Mouse (Mus musculus) forebrain, embryonic 12.5 days (tissue): ENCODE results near the gene Slc16a2. TPM values are rescaled to one million over a fixed set of nuclear protein-coding genes. Genes with fewer than 3 reads are reported as not detected.
"Not testable (repeated sequence)": the region's sequence is repeated elsewhere in the genome, so short reads cannot be mapped to it uniquely, and the experiment has no call there.

Source experiments
- ATAC-seq: fragments of 200-750 bp; cut with Nextera tagmentation; 2 replicates; pipeline ENCODE4 v1.8.0; 2017; ENCODE audit warnings: moderate TSS enrichment; ENCODE audit not compliant: low FRiP score
- H3K27ac ChIP-seq: fragments of 300-500 bp; sonication (generic); 2 replicates; pipeline ENCODE4 v1.5.1; 2016; ENCODE audit warnings: mild to moderate bottlenecking
- H3K27me3 ChIP-seq: fragments of 300-500 bp; sonication (generic); 2 replicates; pipeline ENCODE4 v1.6.1; 2016; ENCODE audit warnings: mild to moderate bottlenecking
- H3K36me3 ChIP-seq: fragments of 300-500 bp; sonication (generic); replicated peaks from 2 replicates; pipeline ENCODE4 v1.6.1; 2016; ENCODE audit warnings: mild to moderate bottlenecking
- H3K4me1 ChIP-seq: fragments of 300-500 bp; sonication (generic); 2 replicates; pipeline ENCODE4 v1.6.1; 2016
- H3K4me2 ChIP-seq: fragments of 300-500 bp; sonication (generic); 2 replicates; pipeline ENCODE4 v1.6.1; 2016; ENCODE audit warnings: mild to moderate bottlenecking, moderate library complexity
- H3K4me3 ChIP-seq: fragments of 300-500 bp; sonication (generic); replicated peaks from 2 replicates; pipeline ENCODE4 v1.5.1; 2016; ENCODE audit warnings: mild to moderate bottlenecking
- H3K9ac ChIP-seq: fragments of 300-500 bp; sonication (generic); 2 replicates; pipeline ENCODE4 v1.6.1; 2016; ENCODE audit warnings: mild to moderate bottlenecking
- H3K9me3 ChIP-seq: fragments of 300-500 bp; sonication (generic); 2 replicates; pipeline ENCODE4 v1.6.1; 2016
- WGBS: fragments of 180-500 bp; shearing (Covaris S2); methylation state at CpG from one replicate; pipeline ENCODE4 v1.1.7; 2016; 5-methylcytosine and 5-hydroxymethylcytosine counted together
- polyA plus RNA-seq: library from polyadenylated mRNA; unstranded; fragments of >200 nt; fragmentation: Nextera tagmentation; extraction: Ambion mirVana; gene quantifications from 2 replicates; pipeline ENCODE4 v1.2.1, GENCODE M21; 2016

Gene Slc16a2
- polyA plus RNA-seq, 1 experiment from 2014 or later: 14.8 TPM

- no peak for ATAC-seq
- peaks cover 12% of the 10 kb centered on the region for H3K4me1 ChIP-seq
- WGBS: 80% methylated on average over 5 of the region's 5 CpGs
- no peak overlapping the region for H3K4me2 ChIP-seq
- no peaks in the 10 kb centered on the region for H3K9me3 ChIP-seq
- H3K27ac ChIP-seq: no peak overlapping the region
- peaks cover 90% of the 10 kb centered on the region for H3K27me3 ChIP-seq
- no peak overlapping the region for H3K9ac ChIP-seq
- H3K4me3 ChIP-seq: no peak overlapping the region
- no peaks in the 10 kb centered on the region for H3K36me3 ChIP-seq
These were observed 128.9 kb downstream of the Slc16a2 start for GRCm38 (mm10) chrX:103692916-103693315.

DNA sequence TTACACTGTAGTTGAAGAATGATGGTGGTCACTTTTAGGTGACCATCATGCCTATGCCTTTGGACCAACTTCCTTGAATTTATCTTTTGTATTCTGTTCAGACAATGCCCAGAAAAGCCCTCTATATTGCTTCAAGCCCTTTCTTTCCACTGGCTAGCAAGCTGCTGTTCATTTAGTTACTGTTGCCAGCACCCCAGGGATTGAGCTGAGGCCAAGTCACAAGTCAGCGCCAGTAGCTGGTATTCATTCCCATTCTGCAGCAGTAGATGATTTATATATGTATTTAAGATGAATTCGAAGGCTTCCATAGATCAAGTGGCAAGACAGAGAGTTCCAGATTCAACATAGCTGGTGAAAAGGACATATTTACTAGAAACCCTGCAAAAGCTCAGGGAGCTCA lies 133.2 kb downstream of the Slc16a2 start:
- no peak overlapping the region for H3K4me2 ChIP-seq
- H3K9me3 ChIP-seq: no peaks in the 10 kb centered on the region
- no peaks in the 10 kb centered on the region for H3K4me1 ChIP-seq
- no peaks in the 10 kb centered on the region for H3K36me3 ChIP-seq
- peaks cover 87% of the 10 kb centered on the region for H3K27me3 ChIP-seq
- no peak overlapping the region for H3K4me3 ChIP-seq
- no peak for ATAC-seq
- WGBS: 91% methylated on average over 2 of the region's 2 CpGs
- H3K9ac ChIP-seq: no peak overlapping the region
- no peak overlapping the region for H3K27ac ChIP-seq

- Histone ChIP-seq H3K9me3 (no peaks in the 10 kb centered on the region), H3K27me3 (peaks cover 37% of the 10 kb centered on the region), H3K36me3 (no peaks in the 10 kb centered on the region), H3K4me1 (no peaks in the 10 kb centered on the region), H3K9ac (no peak overlapping the region), H3K4me3 (no peak overlapping the region), H3K4me2 (no peak overlapping the region), H3K27ac (no peak overlapping the region)
- WGBS: 31% methylated on average over 2 of the region's 2 CpGs
- ATAC-seq: no peak
These were observed 147.1 kb downstream of the Slc16a2 start for GRCm38 (mm10) chrX:103674674-103675073.

GRCm38 (mm10) chrX:103673761-103674160 lies 148.0 kb downstream of the Slc16a2 start:
- H3K4me3 ChIP-seq: no peak overlapping the region

GRCm38 (mm10) chrX:103670245-103670644 lies 151.5 kb downstream of the Slc16a2 start:
- no peak overlapping the region for H3K4me2 ChIP-seq

More at GRCm38 (mm10) chrX:103673761-103674160, 148.0 kb downstream of the Slc16a2 start:
- 84% methylated on average over 3 of the region's 3 CpGs for WGBS
- no peak overlapping the region for H3K27ac ChIP-seq
- H3K9me3 ChIP-seq: no peaks in the 10 kb centered on the region
- H3K4me2 ChIP-seq: no peak overlapping the region
- ATAC-seq: no peak
- no peak overlapping the region for H3K9ac ChIP-seq
- no peaks in the 10 kb centered on the region for H3K4me1 ChIP-seq
- peaks cover 30% of the 10 kb centered on the region for H3K27me3 ChIP-seq
- no peaks in the 10 kb centered on the region for H3K36me3 ChIP-seq

GRCm38 (mm10) chrX:103664445-103664844 lies 157.3 kb downstream of the Slc16a2 start:
- H3K9ac ChIP-seq, H3K4me2 ChIP-seq, H3K27ac ChIP-seq, H3K9me3 ChIP-seq, H3K4me1 ChIP-seq, ATAC-seq, H3K36me3 ChIP-seq, H3K4me3 ChIP-seq: not testable (repeated sequence)
- WGBS: 90% methylated on average over 10 of the region's 10 CpGs
- H3K27me3 ChIP-seq: peaks cover 26% of the 10 kb centered on the region

More at GRCm38 (mm10) chrX:103670245-103670644, 151.5 kb downstream of the Slc16a2 start:
- ATAC-seq: no peak
- H3K4me3 ChIP-seq: no peak overlapping the region
- H3K4me1 ChIP-seq: no peaks in the 10 kb centered on the region
- H3K9me3 ChIP-seq: no peaks in the 10 kb centered on the region
- no peak overlapping the region for H3K9ac ChIP-seq
- H3K27me3 ChIP-seq: peaks cover 22% of the 10 kb centered on the region
- no peak overlapping the region for H3K27ac ChIP-seq
- no peaks in the 10 kb centered on the region for H3K36me3 ChIP-seq

DNA sequence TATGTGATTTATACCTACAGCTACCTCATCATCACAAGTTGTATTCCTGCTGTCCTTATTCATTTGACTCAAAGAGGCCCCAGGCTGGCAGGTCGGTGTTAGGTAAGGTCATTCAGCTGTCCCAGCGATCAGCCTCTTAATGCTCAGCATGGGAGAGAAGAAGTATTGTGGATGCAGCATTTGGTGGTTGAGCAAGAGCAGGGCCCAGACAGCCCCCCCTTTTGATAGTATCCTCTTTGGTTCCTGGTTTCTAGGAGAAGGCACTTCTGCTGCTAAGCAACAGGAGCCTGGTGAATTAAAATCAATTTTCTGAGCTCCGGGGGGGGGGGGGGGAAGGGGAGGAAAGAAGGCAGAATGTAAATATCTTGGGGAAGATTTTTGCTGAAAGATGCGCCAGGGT lies 162.8 kb downstream of the Slc16a2 start:
- Histone ChIP-seq H3K4me2 (no peak overlapping the region), H3K27me3 (peaks cover 39% of the 10 kb centered on the region), H3K4me1 (no peaks in the 10 kb centered on the region), H3K9me3 (no peaks in the 10 kb centered on the region), H3K36me3 (no peaks in the 10 kb centered on the region), H3K4me3 (no peak overlapping the region), H3K9ac (no peak overlapping the region), H3K27ac (no peak overlapping the region)
- no peak for ATAC-seq
- 52% methylated on average over 4 of the region's 4 CpGs for WGBS

- Histone ChIP-seq H3K9me3 (no peaks in the 10 kb centered on the region), H3K27ac (no peak overlapping the region), H3K4me3 (no peak overlapping the region), H3K4me1 (no peaks in the 10 kb centered on the region), H3K9ac (no peak overlapping the region), H3K36me3 (no peaks in the 10 kb centered on the region), H3K27me3 (peaks cover 42% of the 10 kb centered on the region), H3K4me2 (no peak overlapping the region)
- no peak for ATAC-seq
- 13% methylated on average over 2 of the region's 2 CpGs for WGBS
These were observed 168.8 kb downstream of the Slc16a2 start for GRCm38 (mm10) chrX:103653021-103653420.

DNA sequence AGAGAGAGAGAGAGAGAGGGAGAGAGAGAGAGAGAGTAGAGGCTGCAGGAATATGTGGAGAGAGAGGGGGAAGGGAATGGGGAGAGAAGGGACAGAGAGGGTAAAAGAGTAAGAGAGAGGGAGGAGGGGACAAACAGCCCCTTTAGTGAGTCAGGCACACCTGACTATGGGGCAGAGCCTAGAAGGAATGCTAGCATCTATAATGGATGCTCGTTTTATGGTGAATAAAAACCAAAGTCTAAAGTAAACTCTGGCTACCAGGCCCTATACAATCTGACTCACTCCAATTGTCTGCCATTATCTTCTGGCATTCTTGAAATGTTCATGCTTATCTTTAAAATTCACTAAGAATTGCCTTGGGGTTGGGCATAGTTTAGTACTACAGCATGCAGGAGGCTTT lies 169.7 kb downstream of the Slc16a2 start:
- H3K27ac ChIP-seq: no peak overlapping the region
- WGBS: 58% methylated on average over 1 of the region's 1 CpGs
- H3K9ac ChIP-seq: no peak overlapping the region
- H3K9me3 ChIP-seq: no peaks in the 10 kb centered on the region
- H3K36me3 ChIP-seq: no peaks in the 10 kb centered on the region
- H3K4me2 ChIP-seq: no peak overlapping the region
- ATAC-seq: no peak
- peaks cover 44% of the 10 kb centered on the region for H3K27me3 ChIP-seq
- H3K4me1 ChIP-seq: no peaks in the 10 kb centered on the region
- no peak overlapping the region for H3K4me3 ChIP-seq

Other genes with a start within 250 kb of the Slc16a2 start
- gene Zcchc13, start 191.4 kb downstream of the Slc16a2 start, polyA plus RNA-seq: not detected in 2 replicates
- 45.7 and 49.3 TPM in 2 replicates for gene Rlim, start 159.3 kb upstream of the Slc16a2 start, polyA plus RNA-seq